Mouse (Mus musculus): ENCODE results near the gene Ccdc61. TPM values are rescaled to one million over a fixed set of nuclear protein-coding genes. Genes with fewer than 3 reads are reported as not detected.
A peak's percentile ranks its signal among the peaks of the same experiment; 100 is the strongest.

Gene Ccdc61
- polyA plus RNA-seq, 1 experiment: not detected

DNA sequence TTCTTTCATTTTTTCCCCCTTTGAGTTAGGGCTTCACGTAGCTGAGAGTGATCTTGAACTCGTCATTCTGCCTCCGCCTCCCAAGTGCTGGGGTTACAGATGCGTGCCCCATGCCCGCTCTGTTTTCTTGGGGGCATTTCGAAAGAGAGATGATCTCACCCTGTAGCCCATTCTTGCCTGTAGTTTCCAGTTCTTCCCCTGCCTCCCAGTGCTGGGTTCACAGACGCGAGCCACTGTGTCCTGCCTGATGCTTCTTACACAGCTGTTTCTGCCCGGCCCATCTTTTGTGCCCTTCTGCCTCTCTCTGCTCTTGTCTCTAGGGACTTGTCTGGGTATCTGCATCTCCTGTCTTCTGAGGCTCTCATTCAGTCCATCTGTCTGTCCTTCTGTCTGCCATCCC, 32.6 kb upstream of the Ccdc61 start:
- 37% methylated on average over 9 of the region's 9 CpGs for WGBS
- no peak for TF ChIP-seq POLR2A (IDR thresholded peaks at IDR 0.05; ENCODE audit: insufficient read depth, low read depth, low read length)
- TF ChIP-seq CTCF (IDR thresholded peaks at IDR 0.05; ENCODE audit: insufficient read depth, low read depth, low read length): no peak
- H3K4me1 ChIP-seq (ENCODE audit: control insufficient read depth, insufficient read depth, low read length): peaks cover 27% of the 10 kb centered on the region
- H3K4me3 ChIP-seq (ENCODE audit: insufficient read depth, low read depth, low read length): no peak overlapping the region
- no peak overlapping the region for H3K27ac ChIP-seq (ENCODE audit: insufficient read depth, low read depth, low read length)

DNA sequence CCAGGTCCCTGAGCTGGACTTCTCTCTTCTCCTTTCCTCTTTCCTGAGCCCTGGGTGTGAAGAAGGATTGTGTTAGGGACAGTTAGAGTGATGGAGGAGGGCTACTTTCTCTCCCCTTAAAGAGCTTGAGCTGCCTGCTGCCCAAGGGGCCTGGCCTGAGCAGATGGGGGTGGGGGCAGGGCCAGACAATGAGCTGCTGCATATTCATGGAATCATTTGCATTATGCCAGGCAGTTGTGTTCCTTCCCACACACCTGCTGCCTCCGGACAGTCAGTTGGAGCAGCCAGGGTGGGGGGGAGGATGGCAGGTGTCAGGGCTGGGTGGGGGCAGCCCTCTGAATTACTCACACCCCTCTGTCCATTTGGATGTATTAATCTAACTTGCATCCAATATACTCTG, 32.2 kb upstream of the Ccdc61 start:
- Histone ChIP-seq H3K4me1 (ENCODE audit: control insufficient read depth, insufficient read depth, low read length) (peaks cover 26% of the 10 kb centered on the region), H3K4me3 (ENCODE audit: insufficient read depth, low read depth, low read length) (no peak overlapping the region), H3K27ac (ENCODE audit: insufficient read depth, low read depth, low read length) (no peak overlapping the region)
- TF ChIP-seq CTCF (IDR thresholded peaks at IDR 0.05; ENCODE audit: insufficient read depth, low read depth, low read length) (no peak), POLR2A (IDR thresholded peaks at IDR 0.05; ENCODE audit: insufficient read depth, low read depth, low read length) (no peak)
- 29% methylated on average over 1 of the region's 1 CpGs for WGBS

DNA sequence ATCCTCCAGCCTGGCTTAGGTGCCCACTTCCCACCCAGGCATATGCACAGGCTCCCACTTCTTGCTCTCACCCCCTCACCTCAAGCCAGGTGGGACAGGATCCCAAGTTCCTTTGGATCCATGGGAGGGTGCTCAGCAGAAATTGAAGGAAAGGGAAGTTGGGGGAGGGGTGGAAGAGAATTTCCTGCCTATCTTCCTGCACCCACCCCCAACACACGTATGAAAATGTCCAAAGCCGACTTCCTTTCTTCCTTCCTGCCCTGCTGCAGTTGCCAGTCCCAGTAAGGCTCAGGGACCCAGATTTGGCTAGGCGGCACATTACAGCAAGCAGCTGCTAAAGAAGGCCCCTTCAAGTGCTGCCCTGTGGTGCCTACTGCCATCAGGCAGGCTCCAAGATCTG, 17.5 kb upstream of the Ccdc61 start:
- TF ChIP-seq POLR2A (IDR thresholded peaks at IDR 0.05; ENCODE audit: insufficient read depth, low read depth, low read length): no peak
- TF ChIP-seq CTCF (IDR thresholded peaks at IDR 0.05; ENCODE audit: insufficient read depth, low read depth, low read length): no peak
- WGBS: 12% methylated on average over 3 of the region's 3 CpGs
- Histone ChIP-seq H3K4me3 (ENCODE audit: insufficient read depth, low read depth, low read length) (peak overlapping the region; percentile 21), H3K27ac (ENCODE audit: insufficient read depth, low read depth, low read length) (no peak overlapping the region), H3K4me1 (ENCODE audit: control insufficient read depth, insufficient read depth, low read length) (peaks cover 29% of the 10 kb centered on the region)

DNA sequence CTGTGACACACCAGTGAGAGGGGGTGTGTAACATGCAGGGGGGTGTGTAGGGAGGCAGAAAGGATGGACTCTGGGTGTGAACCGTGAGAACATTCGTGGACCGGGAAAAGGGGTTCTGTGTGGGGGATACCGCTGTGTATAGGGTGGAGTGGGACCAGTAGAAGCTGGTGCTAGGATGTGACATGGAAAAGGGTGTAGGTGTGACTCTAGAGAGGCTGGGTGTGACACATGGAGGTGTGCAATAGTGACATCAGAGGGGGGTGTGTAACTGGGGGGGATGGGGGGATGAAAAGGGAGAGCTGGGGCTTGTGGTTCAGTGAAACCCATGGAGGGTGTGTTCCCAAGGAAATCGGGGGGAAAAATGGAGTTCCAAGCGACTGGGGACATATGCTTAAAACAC, 16.7 kb upstream of the Ccdc61 start:
- H3K27ac ChIP-seq (ENCODE audit: insufficient read depth, low read depth, low read length): peak overlapping the region; percentile 21; the same call in 1 of the 2 replicates
- 15% methylated on average over 6 of the region's 6 CpGs for WGBS
- H3K4me1 ChIP-seq (ENCODE audit: control insufficient read depth, insufficient read depth, low read length): peaks cover 34% of the 10 kb centered on the region
- TF ChIP-seq POLR2A (IDR thresholded peaks at IDR 0.05; ENCODE audit: insufficient read depth, low read depth, low read length) (no peak), CTCF (IDR thresholded peaks at IDR 0.05; ENCODE audit: insufficient read depth, low read depth, low read length) (no peak)
- H3K4me3 ChIP-seq (ENCODE audit: insufficient read depth, low read depth, low read length): peak overlapping the region; percentile 74

DNA sequence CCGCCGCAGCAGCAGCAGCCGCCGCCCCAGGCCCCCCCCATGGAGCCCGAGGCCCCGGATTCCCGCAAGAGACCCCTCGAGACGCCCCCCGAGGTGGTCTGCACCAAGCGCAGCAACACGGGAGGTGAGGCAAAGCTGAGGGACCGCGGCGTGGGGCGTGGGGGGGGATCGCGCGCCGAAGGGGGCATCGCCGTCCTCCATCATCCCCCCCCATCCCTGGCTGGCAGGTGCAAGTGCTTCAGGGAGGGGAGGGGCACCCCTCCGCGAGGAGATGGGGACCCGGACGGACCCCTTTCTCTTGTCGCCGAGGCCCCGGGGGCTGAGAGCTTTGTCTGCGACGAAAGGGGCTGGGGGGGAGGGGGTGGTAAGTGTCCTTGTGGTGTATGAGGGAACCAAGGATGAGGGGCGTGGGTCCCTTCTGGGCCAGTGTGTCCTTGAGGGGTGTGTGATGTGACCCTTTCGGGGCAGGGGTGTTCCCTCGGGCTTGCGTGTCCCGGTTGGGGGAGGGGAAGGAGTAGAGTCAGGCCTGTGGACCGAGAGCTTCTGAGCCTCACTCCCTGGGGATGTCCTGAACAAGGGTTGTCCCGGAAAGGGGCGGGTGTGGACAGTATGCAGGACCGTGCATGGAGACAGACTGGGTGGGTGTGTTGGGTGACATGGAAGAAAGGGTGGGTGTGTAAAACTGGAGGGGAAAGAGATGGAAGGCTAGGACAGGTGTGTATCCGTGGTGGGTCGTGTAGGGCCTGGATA, 16.0 kb upstream of the Ccdc61 start:
- Histone ChIP-seq H3K4me1 (ENCODE audit: control insufficient read depth, insufficient read depth, low read length) (peaks cover 40% of the 10 kb centered on the region), H3K4me3 (ENCODE audit: insufficient read depth, low read depth, low read length) (peak overlapping the region; percentile 74), H3K27ac (ENCODE audit: insufficient read depth, low read depth, low read length) (no peak overlapping the region)
- TF ChIP-seq POLR2A (IDR thresholded peaks at IDR 0.05; ENCODE audit: insufficient read depth, low read depth, low read length) (no peak), CTCF (IDR thresholded peaks at IDR 0.05; ENCODE audit: insufficient read depth, low read depth, low read length) (no peak)
- 3% methylated on average over 39 of the region's 42 CpGs for WGBS

DNA sequence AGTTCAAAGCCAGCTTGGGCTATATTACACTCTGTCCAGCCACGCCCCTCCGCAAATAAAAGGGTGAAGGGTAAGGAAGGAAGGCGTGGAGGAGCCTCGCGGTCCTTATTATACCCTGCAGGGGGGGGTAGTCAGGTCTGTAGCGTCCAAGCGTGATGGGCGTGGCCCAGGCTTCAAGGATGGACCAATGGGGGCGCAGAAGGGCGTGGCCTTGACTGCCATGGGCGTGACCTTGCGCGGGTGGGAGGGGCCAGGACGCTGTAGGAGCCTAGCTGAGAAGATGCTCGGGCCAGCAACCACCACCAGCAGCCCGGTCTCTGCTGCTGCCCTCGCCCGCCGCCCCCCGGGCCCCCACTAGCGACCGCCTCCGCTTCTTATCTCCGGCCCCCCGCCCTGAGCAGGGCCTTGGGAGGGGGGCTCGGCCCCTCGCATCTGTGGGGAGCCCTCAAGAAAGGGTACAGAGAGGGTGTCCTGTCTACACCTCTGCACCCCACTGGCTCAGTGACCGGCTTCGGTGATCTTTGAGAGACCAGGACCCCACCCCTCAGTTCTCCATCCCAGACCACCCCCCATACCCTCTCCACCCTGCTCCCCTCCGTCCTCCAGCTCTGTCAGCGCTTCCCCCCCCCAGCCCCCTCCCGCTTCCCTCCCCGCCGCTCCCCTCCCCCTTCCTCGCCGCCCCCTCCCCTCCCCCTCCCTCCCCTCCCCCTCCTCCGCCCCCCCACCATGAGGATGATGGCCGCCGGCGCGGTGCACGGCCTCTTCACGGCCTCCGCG, 15.1 kb upstream of the Ccdc61 start, which contains the start of gene Nova2:
Gene Nova2 (plus strand): TSS at position 727 of the 777 bp plus-strand sequence.
- H3K4me1 ChIP-seq (ENCODE audit: control insufficient read depth, insufficient read depth, low read length): peaks cover 44% of the 10 kb centered on the region
- peak within 1 kb of the TSS; percentile 98 for H3K27ac ChIP-seq (ENCODE audit: insufficient read depth, low read depth, low read length)
- no peak for TF ChIP-seq CTCF (IDR thresholded peaks at IDR 0.05; ENCODE audit: insufficient read depth, low read depth, low read length)
- TF ChIP-seq POLR2A (IDR thresholded peaks at IDR 0.05; ENCODE audit: insufficient read depth, low read depth, low read length): peak; percentile 58
- peak within 1 kb of the TSS; percentile 85 for H3K4me3 ChIP-seq (ENCODE audit: insufficient read depth, low read depth, low read length)
- WGBS: 2% methylated on average over 33 of the region's 45 CpGs

DNA sequence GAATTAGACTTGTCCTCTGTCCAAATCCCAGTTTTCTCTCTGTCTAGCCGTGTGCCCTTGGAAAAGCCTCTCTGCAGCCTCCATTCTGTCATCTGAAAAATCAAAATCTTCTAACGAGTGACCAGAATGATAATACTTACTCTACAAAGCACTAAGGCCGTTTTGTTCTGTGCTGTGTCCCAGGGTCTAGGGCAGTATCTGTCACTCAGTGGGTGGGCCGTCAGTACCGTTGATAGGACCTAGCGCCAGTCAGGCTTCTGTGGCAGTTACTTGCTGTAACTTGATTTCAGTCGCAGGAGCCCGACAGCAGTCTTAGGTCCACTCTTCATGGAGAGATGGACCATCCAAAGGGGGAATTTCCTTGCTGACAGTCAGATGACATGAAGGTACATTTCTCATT, 14.1 kb upstream of the Ccdc61 start:
- 6% methylated on average over 8 of the region's 8 CpGs for WGBS
- Histone ChIP-seq H3K4me1 (ENCODE audit: control insufficient read depth, insufficient read depth, low read length) (peaks cover 44% of the 10 kb centered on the region), H3K4me3 (ENCODE audit: insufficient read depth, low read depth, low read length) (no peak overlapping the region), H3K27ac (ENCODE audit: insufficient read depth, low read depth, low read length) (peak overlapping the region; percentile 98)
- TF ChIP-seq CTCF (IDR thresholded peaks at IDR 0.05; ENCODE audit: insufficient read depth, low read depth, low read length) (no peak), POLR2A (IDR thresholded peaks at IDR 0.05; ENCODE audit: insufficient read depth, low read depth, low read length) (no peak)

DNA sequence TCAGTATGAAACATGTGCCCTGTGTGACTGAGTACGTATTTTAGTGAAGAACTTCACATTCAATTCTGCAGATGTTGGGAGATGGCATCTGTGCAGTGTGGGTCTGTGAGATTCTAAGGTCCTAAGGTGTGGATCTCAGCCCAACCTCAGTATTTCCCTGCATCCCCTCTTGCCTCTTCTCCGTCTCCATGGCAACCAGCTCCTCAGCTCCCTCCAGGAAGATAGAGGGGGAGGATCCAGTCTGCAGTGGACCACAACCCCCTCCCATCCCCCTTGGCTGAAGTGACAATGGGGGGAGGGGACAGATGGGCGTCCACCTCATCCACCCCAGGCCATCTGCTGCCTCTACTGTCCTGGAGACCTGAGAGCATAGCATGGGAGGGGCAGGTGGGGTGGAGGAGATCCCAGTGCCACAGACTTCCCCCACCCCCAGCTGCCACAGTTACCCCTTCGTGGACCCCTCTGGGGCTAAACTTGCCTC, 13.5 kb upstream of the Ccdc61 start:
- Histone ChIP-seq H3K4me1 (ENCODE audit: control insufficient read depth, insufficient read depth, low read length) (peaks cover 42% of the 10 kb centered on the region), H3K4me3 (ENCODE audit: insufficient read depth, low read depth, low read length) (no peak overlapping the region), H3K27ac (ENCODE audit: insufficient read depth, low read depth, low read length) (peak overlapping the region; percentile 98)
- TF ChIP-seq CTCF (IDR thresholded peaks at IDR 0.05; ENCODE audit: insufficient read depth, low read depth, low read length) (no peak), POLR2A (IDR thresholded peaks at IDR 0.05; ENCODE audit: insufficient read depth, low read depth, low read length) (no peak)
- 13% methylated on average over 4 of the region's 4 CpGs for WGBS

DNA sequence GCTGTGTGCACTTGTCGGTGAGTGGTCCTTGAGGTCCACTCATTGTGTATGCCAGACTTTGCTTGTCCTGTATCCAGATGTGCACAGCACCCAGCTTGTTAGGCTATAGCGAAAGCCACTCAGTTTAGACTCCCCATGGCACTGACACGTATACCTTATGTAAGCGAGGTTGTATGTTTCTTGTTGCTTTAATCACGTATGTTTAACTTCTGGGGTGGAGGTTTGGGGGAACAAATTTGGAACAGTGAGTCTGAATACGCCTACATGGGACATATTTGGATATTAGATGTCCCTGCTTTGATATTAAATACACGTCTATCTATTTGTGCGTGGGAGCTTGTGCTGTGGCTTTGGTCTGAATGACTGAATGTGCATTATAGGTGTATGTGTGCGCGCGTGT, 13.1 kb upstream of the Ccdc61 start:
- no peak for TF ChIP-seq POLR2A (IDR thresholded peaks at IDR 0.05; ENCODE audit: insufficient read depth, low read depth, low read length)
- no peak for TF ChIP-seq CTCF (IDR thresholded peaks at IDR 0.05; ENCODE audit: insufficient read depth, low read depth, low read length)
- Histone ChIP-seq H3K4me3 (ENCODE audit: insufficient read depth, low read depth, low read length) (peak overlapping the region; percentile 22; the same call in 1 of the 2 replicates), H3K4me1 (ENCODE audit: control insufficient read depth, insufficient read depth, low read length) (peaks cover 41% of the 10 kb centered on the region), H3K27ac (ENCODE audit: insufficient read depth, low read depth, low read length) (peak overlapping the region; percentile 98)
- 25% methylated on average over 11 of the region's 11 CpGs for WGBS

All from olfactory bulb, adult 2 months (tissue).